Comparison of ENCODE assay signal across 8 mouse cellular contexts in the genomic region with DNA sequence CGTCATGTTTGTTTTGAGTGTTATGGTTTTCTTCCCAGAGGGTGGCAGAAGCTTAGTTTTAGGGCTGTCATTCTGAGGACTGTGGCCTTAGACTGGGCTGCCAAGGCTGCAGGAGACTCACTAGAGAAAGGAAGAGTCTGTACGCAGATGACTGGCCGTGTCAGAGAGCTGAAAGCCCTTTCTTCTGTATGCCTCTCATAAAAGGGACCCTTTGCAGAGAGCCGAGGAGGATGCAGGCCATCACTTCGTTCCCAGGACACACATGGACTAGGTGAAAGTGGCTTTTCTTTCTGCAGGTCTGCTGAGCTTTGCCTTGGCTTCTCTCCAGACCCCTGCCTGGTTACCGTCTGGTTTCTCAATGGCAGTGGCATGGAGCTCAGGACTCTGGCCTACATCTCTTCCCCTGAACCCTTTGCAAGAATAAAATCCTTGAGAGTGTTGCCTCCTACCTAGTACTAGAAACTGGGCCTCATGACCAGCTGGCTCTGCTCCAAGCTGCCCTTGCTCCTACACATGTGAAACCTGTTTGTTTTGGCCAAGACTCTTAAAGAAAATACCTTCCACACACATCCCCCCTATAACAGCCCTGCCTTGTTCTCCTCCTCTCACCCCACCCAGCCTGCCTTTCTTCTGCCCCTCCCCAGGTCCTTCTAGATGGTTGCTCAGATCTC. TPM values are rescaled to one million over a fixed set of nuclear protein-coding genes. Genes with fewer than 3 reads are reported as not detected.
DNase-seq lines count a peak whose midpoint lies in the region; ATAC-seq lines count a peak whose summit lies in the region.

No protein-coding gene starts in this region.

- peak; percentile 86 for DNase-seq in left cerebral cortex, postnatal 4 days
- DNase-seq in left cerebral cortex, postnatal 25 days (ENCODE audit: low spot score in 2 of 2), result no peak
- peak; percentile 92 for DNase-seq in cerebellum, adult 8-10 months
- DNase-seq in B cell, adult 2 months, result no peak
- no peak for DNase-seq in spleen, postnatal 36 days (ENCODE audit: low spot score in 2 of 2)

- 45% methylated on average over 6 of the region's 6 CpGs for WGBS in hindbrain, embryonic 12.5 days
- WGBS in limb, embryonic 12.5 days, result 40% methylated on average over 6 of the region's 6 CpGs
- WGBS in neural tube, embryonic 15.5 days, result 39% methylated on average over 6 of the region's 6 CpGs

- peaks cover 31% of the 10 kb centered on the region for H3K4me1 ChIP-seq in hindbrain, embryonic 12.5 days
- H3K4me1 ChIP-seq in limb, embryonic 12.5 days (replicated peaks), result peaks cover 42% of the 10 kb centered on the region
- peaks cover 30% of the 10 kb centered on the region for H3K4me1 ChIP-seq in neural tube, embryonic 15.5 days

- no peaks in the 10 kb centered on the region for H3K27me3 ChIP-seq in hindbrain, embryonic 12.5 days
- H3K27me3 ChIP-seq in limb, embryonic 12.5 days, result no peaks in the 10 kb centered on the region
- no peaks in the 10 kb centered on the region for H3K27me3 ChIP-seq in neural tube, embryonic 15.5 days (replicated peaks)

- intact Hi-C loops in left cerebral cortex, postnatal 4 days (cut with DNase I), result no loop called here
- intact Hi-C loops in left cerebral cortex, postnatal 25 days (cut with DNase I), result no loop called here

- no peak overlapping the region for H3K4me3 ChIP-seq in hindbrain, embryonic 12.5 days
- H3K4me3 ChIP-seq in limb, embryonic 12.5 days (replicated peaks), result no peak overlapping the region
- H3K4me3 ChIP-seq in neural tube, embryonic 15.5 days (replicated peaks), result no peak overlapping the region

- no peak overlapping the region for H3K9ac ChIP-seq in hindbrain, embryonic 12.5 days
- no peak overlapping the region for H3K9ac ChIP-seq in limb, embryonic 12.5 days (replicated peaks)
- no peak overlapping the region for H3K9ac ChIP-seq in neural tube, embryonic 15.5 days (replicated peaks)

- ATAC-seq in hindbrain, embryonic 12.5 days (ENCODE audit: low FRiP score), result no peak
- peak; percentile 85 for ATAC-seq in limb, embryonic 12.5 days (ENCODE audit: insufficient number of reproducible peaks, insufficient read depth, low FRiP score, low TSS enrichment, low read depth)
- ATAC-seq in neural tube, embryonic 15.5 days (ENCODE audit: low FRiP score), result no peak

- H3K4me2 ChIP-seq in hindbrain, embryonic 12.5 days (replicated peaks), result no peak overlapping the region
- peak overlapping the region; percentile 20 for H3K4me2 ChIP-seq in limb, embryonic 12.5 days
- no peak overlapping the region for H3K4me2 ChIP-seq in neural tube, embryonic 15.5 days

- peak overlapping the region; percentile 75 for H3K27ac ChIP-seq in hindbrain, embryonic 12.5 days
- H3K27ac ChIP-seq in limb, embryonic 12.5 days, result peak overlapping the region; percentile 96
- H3K27ac ChIP-seq in neural tube, embryonic 15.5 days (replicated peaks), result peak overlapping the region; percentile 65

- H3K36me3 ChIP-seq in hindbrain, embryonic 12.5 days, result no peaks in the 10 kb centered on the region
- no peaks in the 10 kb centered on the region for H3K36me3 ChIP-seq in limb, embryonic 12.5 days
- no peaks in the 10 kb centered on the region for H3K36me3 ChIP-seq in neural tube, embryonic 15.5 days

- no peaks in the 10 kb centered on the region for H3K9me3 ChIP-seq in hindbrain, embryonic 12.5 days (replicated peaks)
- no peaks in the 10 kb centered on the region for H3K9me3 ChIP-seq in limb, embryonic 12.5 days
- no peaks in the 10 kb centered on the region for H3K9me3 ChIP-seq in neural tube, embryonic 15.5 days (replicated peaks)

RNA-seq across cellular contexts. Expression of a gene that starts 36.0 kb away (rescaled TPM):
- 10 to 100 TPM; 32.4 to 32.7 TPM for total RNA-seq in left cerebral cortex, postnatal 4 days (2021)
- total RNA-seq in left cerebral cortex, postnatal 25 days (2021), result 10 to 100 TPM; 46.9 to 48.3 TPM
- polyA plus RNA-seq in hindbrain, embryonic 12.5 days (2016; fragmentation: Nextera tagmentation; extraction: Ambion mirVana), result 89.7 and 96.9 TPM in 2 replicates
- polyA plus RNA-seq in limb, embryonic 12.5 days (2016; fragmentation: Nextera tagmentation; extraction: Ambion mirVana), result 101 and 115 TPM in 2 replicates
- 52.6 and 58.4 TPM in 2 replicates for polyA plus RNA-seq in neural tube, embryonic 15.5 days (2015; fragmentation: Nextera tagmentation; extraction: Ambion mirVana)

RNA-seq across cellular contexts. Expression of a gene that starts 36.6 kb away (rescaled TPM):
- 10 to 100 TPM; 45.5 to 46.5 TPM for total RNA-seq in left cerebral cortex, postnatal 4 days (2021)
- total RNA-seq in left cerebral cortex, postnatal 25 days (2021), result 10 to 100 TPM; 32.3 to 35.8 TPM
- 86.0 and 91.5 TPM in 2 replicates for polyA plus RNA-seq in hindbrain, embryonic 12.5 days (2016; fragmentation: Nextera tagmentation; extraction: Ambion mirVana)
- polyA plus RNA-seq in limb, embryonic 12.5 days (2016; fragmentation: Nextera tagmentation; extraction: Ambion mirVana), result 19.0 and 21.8 TPM in 2 replicates
- 46.3 and 50.4 TPM in 2 replicates for polyA plus RNA-seq in neural tube, embryonic 15.5 days (2015; fragmentation: Nextera tagmentation; extraction: Ambion mirVana)

Comparison
In these comparisons a context has a peak if more than half of its experiments do, and no peak if none do; other contexts are left out.
1. DNase-seq: peak in left cerebral cortex, postnatal 4 days (single experiment) and cerebellum, adult 8-10 months (single experiment); none in left cerebral cortex, postnatal 25 days (0 of 2), B cell, adult 2 months (0 of 2) and spleen, postnatal 36 days (0 of 2).
2. Peak in every context shown above with its lines, with median percentiles within 50 percentile points of each other: H3K27ac ChIP-seq.